Mouse (Mus musculus) kidney, adult 2 months (tissue): ENCODE measurements around the gene Prkg1. TPM values are rescaled to one million over a fixed set of nuclear protein-coding genes. Genes with fewer than 3 reads are reported as not detected.

Experiments used
- DNase-seq: peaks from one replicate; pipeline ENCODE4 v3.0.0; 2021
- H3K27ac ChIP-seq: fragments of 200-500 bp; 2 replicates; pipeline ENCODE4 v1.5.1; 2012; ENCODE audit warnings: low read depth, low read length, control low read depth, inconsistent platforms; ENCODE audit not compliant: insufficient read depth
- H3K27me3 ChIP-seq: fragments of 200-500 bp; replicated peaks from 2 replicates; pipeline ENCODE4 v1.6.1; 2012; ENCODE audit warnings: mild to moderate bottlenecking, moderate library complexity, low read length, inconsistent platforms; ENCODE audit not compliant: control insufficient read depth, insufficient read depth
- H3K36me3 ChIP-seq: fragments of 200-500 bp; 2 replicates; pipeline ENCODE4 v1.6.1; 2012; ENCODE audit warnings: mild to moderate bottlenecking, moderate library complexity, low read length, inconsistent platforms; ENCODE audit not compliant: control insufficient read depth, insufficient read depth
- H3K4me1 ChIP-seq: fragments of 200-500 bp; 2 replicates; pipeline ENCODE4 v1.6.1; 2011; ENCODE audit warnings: low read length; ENCODE audit not compliant: control insufficient read depth, insufficient read depth
- H3K4me3 ChIP-seq: fragments of 200-500 bp; 2 replicates; pipeline ENCODE4 v1.5.1; 2011; ENCODE audit warnings: mild to moderate bottlenecking, low read depth, low read length, control low read depth; ENCODE audit not compliant: insufficient read depth
- CTCF ChIP-seq: fragments of 200-500 bp; conservative IDR thresholded peaks from 2 replicates; pipeline ENCODE4 v1.5.1; 2011; ENCODE audit warnings: low read depth, mild to moderate bottlenecking, control low read depth, low read length, moderate library complexity, mixed read lengths; ENCODE audit not compliant: insufficient read depth, insufficient read length
- POLR2A ChIP-seq: fragments of 200-500 bp; IDR thresholded peaks from one replicate; pipeline ENCODE4 v1.6.1; 2011; ENCODE audit warnings: low read depth, low read length, control low read depth
- WGBS: fragments of 180-500 bp; shearing (Covaris S2); methylation state at CpG from one replicate; pipeline ENCODE4 v1.1.7; 2018; 5-methylcytosine and 5-hydroxymethylcytosine counted together
- polyA plus RNA-seq: library from polyadenylated mRNA; depleted of rRNA; stranded (reverse); fragments of >200 nt; gene quantifications from 2 replicates; pipeline ENCODE4 v1.2.3, GENCODE M21; 2012; rRNA removed

Gene Prkg1
- 1.6 and 1.7 TPM in 2 replicates for polyA plus RNA-seq

DNA sequence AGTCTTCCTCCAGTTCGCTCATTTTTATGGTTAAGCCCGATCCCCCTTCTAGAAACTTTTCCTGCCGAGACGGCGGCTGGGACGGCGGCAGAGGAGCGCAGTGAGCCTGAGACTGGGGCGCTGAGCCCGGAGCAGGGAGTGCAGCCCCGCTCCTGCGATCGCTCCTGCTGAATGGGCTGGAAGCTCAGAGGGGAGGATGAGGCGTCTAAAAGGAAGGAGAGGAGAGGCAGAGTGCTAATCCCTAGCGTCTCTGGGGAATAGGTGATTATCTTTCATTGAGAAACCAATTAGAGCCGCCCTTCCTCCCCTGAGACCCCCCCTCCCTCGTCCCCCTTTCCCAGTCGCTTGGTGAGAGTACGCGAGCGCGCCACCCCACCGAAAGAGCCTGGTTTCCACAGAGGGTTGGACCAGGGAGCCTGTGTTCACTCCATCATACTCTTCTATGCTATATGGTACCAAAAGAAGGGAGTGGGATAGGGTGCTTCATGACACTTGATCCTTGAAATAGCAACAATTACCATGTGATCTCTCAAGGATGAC is at the start of gene Prkg1:
Prkg1 (minus strand) TSS at position 233 of the 540 bp plus-strand sequence.
- peak; percentile 39 for DNase-seq
- 1% methylated on average over 23 of the region's 23 CpGs for WGBS
- H3K4me1 ChIP-seq = no peaks in the 10 kb centered on the region
- TF ChIP-seq CTCF (no peak), POLR2A (no peak)
- peak within 1 kb of the TSS; percentile 58 for H3K27ac ChIP-seq
- H3K27me3 ChIP-seq = peaks cover 4% of the 10 kb centered on the region
- peak within 1 kb of the TSS; percentile 59 for H3K4me3 ChIP-seq
- H3K36me3 ChIP-seq = no peaks in the 10 kb centered on the region

DNA sequence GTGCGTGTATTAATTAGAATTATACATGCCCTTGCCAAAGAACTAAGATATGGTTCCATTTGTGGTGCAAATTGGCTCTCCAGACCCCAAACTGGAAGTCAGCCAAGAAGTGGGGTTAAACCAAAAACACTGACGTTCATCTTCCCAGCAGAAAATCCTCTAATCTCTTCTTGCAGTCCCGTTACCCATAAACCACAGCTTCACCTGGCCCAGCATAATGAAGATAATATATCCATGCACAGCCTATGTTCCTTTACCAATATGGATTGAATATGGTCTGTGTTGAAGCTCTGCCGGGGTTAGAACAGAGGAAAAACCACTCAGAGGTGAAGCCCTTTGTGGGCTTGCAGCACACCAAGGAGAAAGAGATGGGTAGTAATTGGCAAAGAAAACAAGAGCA is 48.3 kb upstream of the Prkg1 start:
- Histone ChIP-seq H3K4me3 (no peak overlapping the region), H3K36me3 (no peaks in the 10 kb centered on the region), H3K4me1 (no peaks in the 10 kb centered on the region), H3K27me3 (no peaks in the 10 kb centered on the region), H3K27ac (no peak overlapping the region)
- no peak for DNase-seq
- TF ChIP-seq CTCF (no peak), POLR2A (no peak)
- 83% methylated on average over 4 of the region's 4 CpGs for WGBS

DNA sequence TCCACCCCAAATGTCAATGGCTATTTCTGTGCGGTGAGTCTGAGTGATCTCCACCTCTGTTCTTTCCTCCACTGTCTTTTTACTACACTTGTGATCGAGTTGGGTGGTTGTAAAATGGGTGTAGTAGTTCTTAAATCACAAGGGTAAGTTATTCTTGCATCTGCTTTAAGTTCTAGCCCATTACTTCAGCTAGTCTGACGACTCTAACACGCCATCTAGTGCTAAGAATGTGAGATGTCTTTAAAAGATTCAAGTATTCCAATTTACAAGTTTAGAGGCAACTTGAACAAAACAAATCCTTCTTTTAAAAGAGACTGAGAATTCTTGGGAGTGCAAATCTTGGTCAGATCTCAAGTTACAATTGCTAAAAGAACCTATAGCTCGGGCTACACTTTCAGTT is 46.5 kb upstream of the Prkg1 start:
- no peak for TF ChIP-seq CTCF
- TF ChIP-seq POLR2A = no peak

DNA sequence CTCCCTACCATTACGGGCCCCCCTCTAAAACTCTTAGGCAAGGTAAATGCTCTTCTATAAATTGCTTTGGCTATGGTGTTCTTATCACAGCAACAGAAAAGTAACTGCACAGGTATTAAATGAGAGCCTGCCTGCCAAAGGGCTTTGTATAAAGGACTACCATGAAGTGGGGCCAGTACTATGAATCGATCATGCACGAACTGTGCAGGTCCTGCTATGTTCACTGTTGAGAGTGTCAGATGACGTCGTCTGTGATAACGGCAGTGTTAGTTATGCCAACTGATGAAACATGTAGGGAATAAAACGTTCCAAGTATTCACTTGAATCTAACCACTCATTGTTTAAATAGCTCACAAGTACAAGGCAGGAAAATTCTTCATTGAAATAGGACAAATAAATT is 40.6 kb upstream of the Prkg1 start:
- no peaks in the 10 kb centered on the region for H3K27me3 ChIP-seq
- H3K27ac ChIP-seq = no peak overlapping the region
- no peak overlapping the region for H3K4me3 ChIP-seq
- no peaks in the 10 kb centered on the region for H3K4me1 ChIP-seq
- TF ChIP-seq CTCF = no peak
- no peak for TF ChIP-seq POLR2A
- H3K36me3 ChIP-seq = no peaks in the 10 kb centered on the region
- DNase-seq = no peak
- 53% methylated on average over 7 of the region's 7 CpGs for whole genome bisulfite sequencing

More for the DNA sequence above, 46.5 kb upstream of the Prkg1 start:
- 26% methylated on average over 5 of the region's 5 CpGs for WGBS
- Histone ChIP-seq H3K27ac (no peak overlapping the region), H3K4me3 (no peak overlapping the region), H3K4me1 (no peaks in the 10 kb centered on the region), H3K36me3 (no peaks in the 10 kb centered on the region), H3K27me3 (no peaks in the 10 kb centered on the region)
- peak; percentile 11 for DNase-seq

- no peak overlapping the region for H3K4me3 ChIP-seq
- TF ChIP-seq CTCF (no peak), POLR2A (no peak)
- WGBS = 46% methylated on average over 9 of the region's 9 CpGs
- no peak for DNase-seq
- no peaks in the 10 kb centered on the region for H3K27me3 ChIP-seq
- no peak overlapping the region for H3K27ac ChIP-seq
- H3K4me1 ChIP-seq = no peaks in the 10 kb centered on the region
- no peaks in the 10 kb centered on the region for H3K36me3 ChIP-seq
Observed at GRCm38 (mm10) chr19:31795485-31796046, 30.7 kb upstream of the Prkg1 start.

DNA sequence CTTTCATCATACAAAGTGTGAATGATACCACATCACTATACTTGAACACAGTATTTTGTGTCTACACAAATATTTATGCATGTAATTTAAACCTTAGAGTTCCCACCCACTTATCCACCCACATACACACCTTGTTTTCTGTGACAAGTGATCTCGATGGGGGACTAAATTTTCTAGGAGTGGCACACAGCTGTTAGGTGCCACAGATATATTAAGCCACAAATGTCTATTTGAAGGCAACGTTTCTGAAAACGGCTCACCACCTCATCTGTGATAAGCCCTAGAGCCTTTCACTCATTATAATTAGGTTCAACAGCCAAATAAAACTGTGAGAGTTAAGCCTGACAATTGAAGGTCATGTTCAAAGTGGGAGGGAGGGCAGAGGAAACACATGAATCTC is 26.9 kb upstream of the Prkg1 start:
- H3K27me3 ChIP-seq = no peaks in the 10 kb centered on the region
- no peaks in the 10 kb centered on the region for H3K4me1 ChIP-seq
- 19% methylated on average over 3 of the region's 3 CpGs for WGBS
- H3K36me3 ChIP-seq = no peaks in the 10 kb centered on the region
- H3K27ac ChIP-seq = no peak overlapping the region
- no peak for TF ChIP-seq POLR2A
- TF ChIP-seq CTCF = no peak
- no peak overlapping the region for H3K4me3 ChIP-seq
- DNase-seq = no peak

- Histone ChIP-seq H3K4me1 (no peaks in the 10 kb centered on the region), H3K36me3 (no peaks in the 10 kb centered on the region), H3K27ac (no peak overlapping the region), H3K27me3 (no peaks in the 10 kb centered on the region), H3K4me3 (no peak overlapping the region)
- 81% methylated on average over 3 of the region's 3 CpGs for WGBS
- DNase-seq = no peak
- TF ChIP-seq CTCF (no peak), POLR2A (no peak)
Observed at GRCm38 (mm10) chr19:31781521-31782018, 16.7 kb upstream of the Prkg1 start.
